Mouse (Mus musculus) bone marrow macrophage, adult 2 months (primary cell): Measurements from ENCODE around the gene Cbarp. TPM values are rescaled to one million over a fixed set of nuclear protein-coding genes. Genes with fewer than 3 reads are reported as not detected.

Experiments used
- H3K27ac ChIP-seq: 2 replicates; pipeline ENCODE4 v1.5.1; 2012; ENCODE audit warnings: low read depth, low read length; ENCODE audit not compliant: insufficient read depth
- H3K4me1 ChIP-seq: 2 replicates; pipeline ENCODE4 v1.6.1; 2012; ENCODE audit warnings: low read length; ENCODE audit not compliant: control insufficient read depth, insufficient read depth
- H3K4me3 ChIP-seq: 2 replicates; pipeline ENCODE4 v1.5.1; 2012; ENCODE audit warnings: mild to moderate bottlenecking, low read length, moderate library complexity; ENCODE audit not compliant: insufficient read depth
- CTCF ChIP-seq: IDR thresholded peaks from 2 replicates; pipeline ENCODE4 v1.5.1; 2012; ENCODE audit warnings: low read depth, mild to moderate bottlenecking, low read length, moderate library complexity
- POLR2A ChIP-seq: IDR thresholded peaks from 2 replicates; pipeline ENCODE4 v1.6.1; 2012; ENCODE audit warnings: mild to moderate bottlenecking, low read depth, low read length, borderline replicate concordance
- polyA plus RNA-seq: library from polyadenylated mRNA; stranded (reverse); fragments of >200 nt; gene quantifications from 2 replicates; pipeline ENCODE4 v1.2.4, GENCODE M21; 2012; ENCODE audit not compliant: missing spikeins, insufficient read depth, insufficient read length

Cbarp gene
- polyA plus RNA-seq, 1 experiment: 2.9 TPM

DNA sequence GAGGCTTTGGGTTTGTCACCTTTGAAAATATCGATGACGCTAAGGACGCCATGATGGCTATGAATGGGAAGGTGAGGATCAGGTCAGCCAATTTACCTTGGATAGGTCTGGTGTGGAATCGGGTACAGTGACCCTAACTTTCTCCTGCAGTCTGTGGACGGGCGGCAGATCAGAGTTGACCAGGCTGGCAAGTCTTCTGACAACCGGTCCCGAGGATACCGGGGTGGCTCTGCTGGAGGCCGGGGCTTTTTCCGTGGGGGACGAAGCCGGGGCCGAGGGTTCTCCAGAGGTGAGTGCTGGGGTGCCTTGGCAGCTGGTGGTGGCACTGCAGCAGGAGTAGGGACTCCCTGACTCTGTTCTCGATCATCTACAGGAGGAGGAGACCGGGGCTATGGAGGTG, 29.4 kb upstream of the Cbarp start:
- Histone ChIP-seq H3K4me3 (no peak overlapping the region), H3K27ac (no peak overlapping the region), H3K4me1 (peaks cover 30% of the 10 kb centered on the region)
- TF ChIP-seq CTCF: no peak
- no peak for TF ChIP-seq POLR2A

DNA sequence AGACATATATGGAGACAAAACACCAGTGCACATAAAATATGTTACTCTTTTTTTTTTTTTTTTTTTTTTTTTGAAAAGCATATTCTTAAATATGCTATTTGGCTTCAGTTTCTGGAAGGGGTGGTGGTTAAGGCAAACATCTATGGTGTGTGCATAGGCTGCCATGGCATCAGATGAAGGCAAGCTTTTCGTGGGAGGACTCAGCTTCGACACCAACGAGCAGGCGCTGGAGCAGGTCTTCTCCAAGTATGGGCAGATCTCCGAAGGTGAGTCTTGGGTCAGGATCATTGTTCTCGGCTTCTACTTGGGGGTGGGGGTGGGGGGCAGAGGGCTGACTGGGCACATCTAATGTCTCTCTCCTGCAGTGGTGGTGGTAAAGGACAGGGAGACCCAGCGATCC, 29.0 kb upstream of the Cbarp start:
- Histone ChIP-seq H3K4me3 (no peak overlapping the region), H3K27ac (no peak overlapping the region), H3K4me1 (peaks cover 30% of the 10 kb centered on the region)
- no peak for TF ChIP-seq POLR2A
- TF ChIP-seq CTCF: no peak

DNA sequence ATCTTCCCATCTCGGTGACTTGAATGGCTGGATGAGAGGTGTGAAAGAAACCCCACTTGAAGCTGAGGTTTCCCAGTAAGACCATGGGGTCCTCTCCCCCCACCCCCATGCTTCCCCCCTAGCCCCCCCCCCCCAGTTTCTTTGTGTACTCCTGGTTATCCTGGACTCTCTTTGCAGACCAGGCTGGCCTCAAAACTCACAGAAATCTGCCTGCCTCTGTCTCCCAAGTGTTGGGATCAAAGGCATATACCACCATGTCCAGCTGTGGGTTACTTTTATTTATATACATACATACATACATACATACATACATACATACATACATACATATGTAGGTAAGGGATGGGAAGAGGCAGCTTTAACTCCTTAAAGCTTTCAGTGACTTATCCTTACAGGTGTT, 28.4 kb upstream of the Cbarp start:
- Histone ChIP-seq H3K4me1 (peaks cover 28% of the 10 kb centered on the region), H3K4me3 (peak overlapping the region; percentile 70), H3K27ac (0 out of 2 replicates have a peak overlapping the region, but pooled peaks have one; percentile 50)
- no peak for TF ChIP-seq CTCF
- TF ChIP-seq POLR2A: no peak

DNA sequence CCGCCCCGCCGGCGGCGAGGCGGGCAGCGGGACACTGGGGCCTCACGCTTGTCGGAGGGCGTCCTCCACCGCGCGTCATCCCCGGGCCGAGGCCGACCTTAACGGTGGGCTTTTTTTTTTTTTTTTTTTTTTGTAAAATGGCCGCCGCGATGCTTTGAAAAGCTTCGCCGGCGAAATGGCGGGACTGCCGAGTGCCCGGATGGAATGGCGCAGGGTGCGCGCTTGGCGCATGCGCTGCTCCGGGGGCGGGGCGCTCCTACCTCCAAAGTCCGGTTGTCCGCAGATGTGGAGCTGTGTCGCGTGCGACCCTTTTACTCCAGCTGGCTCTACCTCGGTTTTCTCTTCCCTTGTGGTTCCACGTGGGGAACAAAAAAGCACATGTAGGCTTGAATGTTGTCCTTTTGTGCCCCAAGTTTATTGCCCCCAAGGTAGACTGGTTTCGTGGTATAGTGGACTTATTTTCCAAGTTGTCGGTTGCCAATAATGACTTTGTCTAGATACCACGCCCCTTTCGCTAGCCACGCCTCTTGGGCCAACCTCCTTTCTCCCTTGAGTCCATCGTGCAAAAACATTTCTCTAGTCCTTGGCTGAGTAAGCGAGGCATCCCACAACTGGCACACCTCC, 27.5 kb upstream of the Cbarp start:
- Histone ChIP-seq H3K4me3 (peak overlapping the region; percentile 70), H3K4me1 (peaks cover 31% of the 10 kb centered on the region), H3K27ac (peak overlapping the region; percentile 71)
- TF ChIP-seq POLR2A: no peak
- TF ChIP-seq CTCF: no peak

DNA sequence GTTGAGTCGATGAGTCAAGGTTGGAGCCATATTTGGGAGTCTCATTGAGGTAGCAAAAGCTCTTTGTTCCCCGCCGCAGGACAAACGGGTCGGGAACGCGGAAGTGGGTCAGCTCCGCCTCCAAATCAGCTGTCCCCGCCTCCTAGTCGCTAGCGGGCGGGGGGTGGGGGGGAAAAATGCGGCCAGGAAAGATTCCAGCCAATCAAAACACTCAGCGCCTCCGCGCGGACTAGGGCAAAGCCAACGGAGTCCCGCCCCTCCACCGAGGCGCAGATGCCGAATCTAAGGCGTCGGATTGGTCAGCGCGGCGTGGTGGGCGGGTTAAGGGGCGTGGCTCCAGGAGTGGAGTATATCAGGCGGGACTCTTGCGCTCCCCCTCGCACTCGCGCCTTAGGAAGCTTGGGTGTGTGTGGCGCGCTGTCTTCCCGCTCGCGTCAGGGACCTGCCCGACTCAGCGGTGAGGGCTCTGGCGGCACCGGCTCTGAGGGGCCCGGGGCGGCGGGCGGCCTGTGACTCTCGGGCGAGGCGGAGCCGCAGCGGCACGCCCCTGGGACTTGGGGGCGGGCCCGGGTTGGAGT, 26.9 kb upstream of the Cbarp start:
- peak overlapping the region; percentile 70 for H3K4me3 ChIP-seq
- peak overlapping the region; percentile 71 for H3K27ac ChIP-seq
- TF ChIP-seq CTCF: no peak
- TF ChIP-seq POLR2A: peak; percentile 86; the same call in 1 of the 2 replicates
- peaks cover 37% of the 10 kb centered on the region for H3K4me1 ChIP-seq

DNA sequence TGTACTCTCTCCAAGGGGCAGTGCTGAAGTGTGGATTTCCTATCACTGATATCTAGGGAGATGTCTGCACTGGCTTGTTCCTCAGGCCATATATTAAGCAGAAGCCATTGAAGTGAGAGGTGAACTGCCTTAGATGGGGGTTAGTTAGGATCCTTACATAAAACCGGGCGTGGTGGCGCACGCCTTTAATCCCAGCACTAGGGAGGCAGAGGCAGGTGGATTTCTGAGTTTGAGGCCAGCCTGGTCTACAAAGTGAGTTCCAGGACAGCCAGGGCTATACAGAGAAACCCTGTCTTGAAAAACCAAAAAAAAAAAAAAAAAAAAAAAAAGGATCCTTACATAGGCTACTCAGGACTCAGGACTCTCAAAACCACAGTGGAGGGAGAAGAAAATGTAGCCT, 25.5 kb upstream of the Cbarp start:
- Histone ChIP-seq H3K27ac (peak overlapping the region; percentile 41), H3K4me3 (peak overlapping the region; percentile 36), H3K4me1 (peaks cover 42% of the 10 kb centered on the region)

DNA sequence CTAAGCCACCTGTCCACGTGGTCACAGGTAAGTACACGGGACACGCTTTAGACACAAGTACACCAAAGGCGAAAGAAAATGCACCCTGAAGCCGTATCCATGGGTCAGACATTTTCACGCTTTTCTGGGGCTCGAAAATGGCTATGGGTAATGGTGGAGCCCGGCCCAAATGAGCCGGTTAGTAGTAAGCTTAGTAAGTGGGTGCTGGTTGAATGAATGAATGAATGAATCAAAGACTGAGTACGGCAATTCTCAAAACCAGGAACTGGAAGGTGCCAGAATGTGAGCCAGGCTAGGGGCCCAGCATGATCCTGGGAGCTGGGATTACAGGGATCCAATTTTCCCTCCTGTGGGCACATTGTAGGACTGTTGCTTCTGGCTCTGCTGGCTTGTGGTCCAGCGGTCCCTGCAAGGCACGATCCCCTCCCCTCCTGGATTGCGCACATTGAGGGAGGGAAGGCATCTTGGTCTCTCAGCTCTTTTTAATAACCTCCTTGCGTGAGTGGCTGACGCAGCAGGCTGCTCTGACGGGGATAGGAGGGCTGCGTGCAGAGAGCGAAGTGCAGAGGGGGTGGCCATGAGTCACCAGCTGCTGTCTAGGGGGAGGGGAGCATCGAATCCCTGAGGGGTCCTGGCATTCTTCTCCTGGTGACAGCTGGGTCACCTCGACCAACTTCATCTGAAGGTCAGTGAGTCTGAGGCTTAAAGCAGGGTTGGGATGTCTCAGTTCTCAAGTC, 24.9 kb upstream of the Cbarp start, which contains the start of gene Cirbp:
TSS of gene Cirbp (plus strand) at position 594 of the 737 bp plus-strand sequence.
- peak within 1 kb of the TSS; percentile 65 for H3K4me3 ChIP-seq
- peak within 1 kb of the TSS; percentile 71 for H3K27ac ChIP-seq
- no peak for TF ChIP-seq CTCF
- no peak for TF ChIP-seq POLR2A
- H3K4me1 ChIP-seq: peaks cover 45% of the 10 kb centered on the region

DNA sequence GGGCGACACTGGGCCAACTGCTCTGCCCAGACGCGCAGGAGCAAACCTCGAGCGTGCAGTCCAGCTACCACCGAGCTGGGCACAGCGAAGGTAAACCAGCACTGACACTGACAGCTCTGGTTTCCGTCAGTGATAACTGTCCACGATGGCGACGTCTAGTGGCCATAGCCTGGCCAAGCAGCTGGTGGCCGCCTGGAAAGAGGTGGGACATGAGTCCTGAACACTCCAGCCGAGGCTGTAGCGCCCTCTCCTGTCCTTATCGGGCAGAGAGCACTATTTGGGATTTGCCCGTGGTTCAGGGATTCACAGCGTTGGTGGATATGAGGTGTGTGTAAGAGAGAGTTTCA, 24.3 kb upstream of the Cbarp start:
- Histone ChIP-seq H3K4me1 (peaks cover 50% of the 10 kb centered on the region), H3K4me3 (peak overlapping the region; percentile 65)

DNA sequence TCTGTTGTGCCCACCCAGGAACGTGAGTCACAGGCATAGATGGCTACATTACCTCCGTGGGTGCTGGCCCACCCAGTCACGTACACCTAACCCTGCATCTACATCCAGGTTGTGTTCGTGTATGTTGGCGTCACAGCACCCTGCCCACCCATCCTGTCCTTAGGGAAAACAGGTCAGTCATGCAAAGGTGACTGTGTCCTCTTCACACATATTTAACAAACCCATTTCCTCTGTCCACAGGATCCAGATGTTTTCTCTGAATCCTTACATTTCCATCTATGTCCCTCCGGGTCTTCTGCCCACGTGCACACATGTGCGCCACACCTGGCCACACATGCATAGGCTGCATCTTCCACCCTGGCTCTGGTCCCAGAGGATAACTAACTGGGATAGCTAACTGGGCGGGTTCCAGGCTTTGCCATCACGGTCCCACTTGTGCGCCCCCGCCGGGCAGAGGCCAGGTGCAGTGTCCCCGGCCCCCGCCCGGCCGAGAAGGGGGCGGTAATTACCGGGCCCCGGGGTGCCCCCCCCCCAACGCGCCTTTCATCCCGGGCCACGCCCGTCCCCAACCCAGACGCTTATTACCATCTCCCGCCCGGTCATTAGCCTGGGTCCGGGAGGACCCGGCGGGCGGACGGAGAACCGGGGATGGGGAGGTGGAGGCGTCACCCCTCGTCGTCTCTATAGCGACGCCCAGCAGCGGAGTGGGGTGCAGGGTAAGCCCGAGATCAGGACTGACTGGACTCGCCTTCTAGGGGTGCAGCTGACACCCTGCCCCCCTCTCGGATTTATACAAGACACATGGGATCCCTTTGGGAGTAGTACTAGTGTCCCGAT, 23.7 kb upstream of the Cbarp start:
- Histone ChIP-seq H3K27ac (peak overlapping the region; percentile 70), H3K4me3 (peak overlapping the region; percentile 65), H3K4me1 (peaks cover 51% of the 10 kb centered on the region)
- TF ChIP-seq POLR2A: no peak
- TF ChIP-seq CTCF: no peak

More for the DNA sequence above, 24.3 kb upstream of the Cbarp start:
- H3K27ac ChIP-seq: peak overlapping the region; percentile 67
- TF ChIP-seq CTCF (peak; percentile 97), POLR2A (no peak)
